Mouse (Mus musculus) olfactory bulb, adult 2 months (tissue): Measurements from ENCODE around the gene Pcolce2. TPM values are rescaled to one million over a fixed set of nuclear protein-coding genes. Genes with fewer than 3 reads are reported as not detected.

Experiments used
- H3K27ac ChIP-seq: fragments of 200-500 bp; 2 replicates; pipeline ENCODE4 v1.5.1; 2012; ENCODE audit warnings: low read depth, low read length; ENCODE audit not compliant: insufficient read depth
- H3K4me1 ChIP-seq: fragments of 200-500 bp; 2 replicates; pipeline ENCODE4 v1.6.1; 2012; ENCODE audit warnings: low read length; ENCODE audit not compliant: control insufficient read depth, insufficient read depth
- H3K4me3 ChIP-seq: fragments of 200-500 bp; 2 replicates; pipeline ENCODE4 v1.5.1; 2012; ENCODE audit warnings: mild to moderate bottlenecking, low read depth, low read length, moderate library complexity; ENCODE audit not compliant: insufficient read depth
- CTCF ChIP-seq: fragments of 200-500 bp; IDR thresholded peaks from 2 replicates; pipeline ENCODE4 v1.5.1; 2012; ENCODE audit warnings: low read depth, mild to moderate bottlenecking, low read length, moderate library complexity; ENCODE audit not compliant: insufficient read depth
- POLR2A ChIP-seq: fragments of 200-500 bp; IDR thresholded peaks from 2 replicates; pipeline ENCODE4 v1.6.1; 2012; ENCODE audit warnings: mild to moderate bottlenecking, low read depth, low read length, moderate library complexity; ENCODE audit not compliant: insufficient read depth
- WGBS: fragments of 180-500 bp; shearing (Covaris S2); methylation state at CpG from one replicate; pipeline ENCODE4 v1.1.7; 2018; 5-methylcytosine and 5-hydroxymethylcytosine counted together
- polyA plus RNA-seq: library from polyadenylated mRNA; stranded (reverse); fragments of >200 nt; gene quantifications from 2 replicates; pipeline ENCODE4 v1.2.4, GENCODE M21; 2012; ENCODE audit warnings: low replicate concordance; ENCODE audit not compliant: missing spikeins, insufficient read depth, insufficient read length

Pcolce2 gene
- polyA plus RNA-seq, 1 experiment: not detected

GRCm38 (mm10) chr9:95747298-95747697 is 109.9 kb downstream of the Pcolce2 start:
- peaks cover 8% of the 10 kb centered on the region for H3K4me1 ChIP-seq
- H3K27ac ChIP-seq: no peak overlapping the region
- WGBS: 83% methylated on average over 5 of the region's 5 CpGs
- TF ChIP-seq CTCF (no peak), POLR2A (no peak)
- H3K4me3 ChIP-seq: no peak overlapping the region

Other genes starting within 250 kb of the Pcolce2 start
- gene Chst2, start 230.9 kb upstream of the Pcolce2 start, polyA plus RNA-seq: not detected in 2 replicates
- 129 TPM in 1 of 2 replicates, not detected in the other for gene U2surp, start 125.6 kb upstream of the Pcolce2 start, polyA plus RNA-seq
- gene Paqr9, start 77.9 kb upstream of the Pcolce2 start, polyA plus RNA-seq: not detected in 2 replicates
- not detected in 2 replicates for gene Trpc1, start 112.8 kb downstream of the Pcolce2 start, polyA plus RNA-seq
- not detected in 2 replicates for gene Pls1, start 207.7 kb downstream of the Pcolce2 start, polyA plus RNA-seq
- gene Atr, start 220.0 kb downstream of the Pcolce2 start, polyA plus RNA-seq: not detected in 2 replicates